13 mouse cellular contexts compared by ENCODE assay signal in the genomic region with DNA sequence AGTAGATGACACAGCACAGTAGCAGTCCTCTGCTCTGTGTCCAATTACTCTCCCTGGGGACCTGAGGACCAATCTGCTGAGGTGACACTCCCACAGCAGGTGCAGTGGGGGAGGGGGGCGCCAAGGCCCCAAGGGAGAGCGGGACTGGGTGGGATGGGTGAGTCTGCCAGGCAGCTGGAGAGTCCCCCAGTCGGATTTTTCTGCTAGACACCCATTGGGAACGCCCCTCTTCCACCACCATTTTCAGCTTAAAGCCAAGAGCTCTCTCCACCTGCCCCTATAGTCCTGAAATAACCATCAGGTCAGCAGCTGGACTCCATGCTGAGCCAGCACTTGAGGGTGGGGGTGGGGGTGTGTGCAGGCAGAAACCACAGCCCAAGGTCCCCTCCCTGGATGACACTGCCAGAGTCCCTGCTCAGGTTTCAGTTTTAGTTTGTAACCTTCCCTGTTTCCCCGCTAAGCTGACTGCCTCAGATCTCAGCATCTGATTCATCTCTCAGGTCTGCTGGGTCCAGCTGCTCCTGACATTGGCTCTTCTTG.
DNase-seq lines count a peak whose midpoint lies in the region; ATAC-seq lines count a peak whose summit lies in the region.
"Had no signal": no experiment of that assay in that cellular context is flagged by ENCODE, and none has a peak within 500 bp of the region (broad histone marks: within the 10 kb centered on the region; RNA-seq: fewer than 3 reads in every experiment).

No protein-coding gene starts in this region.

- H3K9ac ChIP-seq in heart, embryonic 14.5 days (ENCODE audit: low read length), result 0 out of 2 replicates have a peak overlapping the region, but pooled peaks have one; percentile 8
- no peak overlapping the region; the same call in 1 of the 2 replicates for H3K9ac ChIP-seq in forebrain, embryonic 14.5 days (ENCODE audit: low read length)
- H3K9ac ChIP-seq: lung, embryonic 14.5 days had no signal

- H3K4me1 ChIP-seq in heart, embryonic 14.5 days (ENCODE audit: control insufficient read depth in 2 of 2, insufficient read depth in 2 of 2, low read length in 2 of 2), result peaks cover 8 to 17% of the 10 kb centered on the region in 2 experiments
- H3K4me1 ChIP-seq in forebrain, embryonic 14.5 days (ENCODE audit: control insufficient read depth, insufficient read depth, low read length), result peaks cover 66% of the 10 kb centered on the region

- no peak overlapping the region for H3K4me3 ChIP-seq in heart, embryonic 14.5 days (ENCODE audit: control insufficient read depth in 1 of 2, insufficient read depth in 1 of 2, low read depth in 1 of 2, low read length in 2 of 2)
- no peak overlapping the region for H3K4me3 ChIP-seq in forebrain, embryonic 14.5 days (ENCODE audit: low read depth, low read length)
- H3K4me3 ChIP-seq: heart, adult 2 months had no signal

- WGBS in heart, embryonic 14.5 days, result 47% methylated on average over 5 of the region's 5 CpGs
- WGBS in forebrain, embryonic 14.5 days, result 67% methylated on average over 5 of the region's 5 CpGs

- peaks cover 6% of the 10 kb centered on the region for H3K9me3 ChIP-seq in heart, embryonic 14.5 days (ENCODE audit: control insufficient read depth, low read length)
- H3K9me3 ChIP-seq in forebrain, embryonic 14.5 days (replicated peaks; ENCODE audit: control insufficient read depth, low read length), result peaks cover 3% of the 10 kb centered on the region; the same call in 1 of the 2 replicates

- H3K4me2 ChIP-seq in heart, embryonic 14.5 days (ENCODE audit: low read length), result no peak overlapping the region
- no peak overlapping the region for H3K4me2 ChIP-seq in forebrain, embryonic 14.5 days (ENCODE audit: low read length)
- H3K4me2 ChIP-seq: lung, embryonic 14.5 days had no signal

- intact Hi-C loops in heart, postnatal 36 days (cut with DNase I), result no loop called here

- no peak overlapping the region for H3K27ac ChIP-seq in heart, embryonic 14.5 days (replicated peaks in 1 of 2; ENCODE audit: control insufficient read depth in 1 of 2, insufficient read depth in 1 of 2, low read depth in 2 of 2, low read length in 2 of 2)
- peak overlapping the region; percentile 21; the same call in 1 of the 2 replicates for H3K27ac ChIP-seq in forebrain, embryonic 14.5 days (ENCODE audit: low read depth, low read length)
- H3K27ac ChIP-seq: heart, adult 2 months had no signal

- no peak for DNase-seq in heart, postnatal 36 days
- DNase-seq in retina, postnatal 1 day, result peak; percentile 52
- DNase-seq in retina, embryonic 14.5 days (ENCODE audit: low spot score), result no peak
- DNase-seq in forebrain, embryonic 14.5 days (ENCODE audit: low spot score), result no peak
- DNase-seq in splenic B cell, adult 2 months (ENCODE audit: low read depth, low spot score), result peak; percentile 45
- no peak for DNase-seq in urinary bladder, postnatal 4 days (ENCODE audit: low spot score in 2 of 2)
- DNase-seq in cerebellum, postnatal 4 days (ENCODE audit: low spot score in 2 of 2), result no peak
- DNase-seq: heart, adult 2 months; layer of hippocampus, adult 9-11 months; lung, embryonic 14.5 days; thymus, postnatal 36 days had no signal

- no peak for ATAC-seq in heart, embryonic 14.5 days (ENCODE audit: insufficient number of reproducible peaks, insufficient read depth, low FRiP score, low read depth)
- ATAC-seq in forebrain, embryonic 14.5 days, result no peak
- ATAC-seq: Patski had no signal

- H3K36me3 ChIP-seq in heart, embryonic 14.5 days (ENCODE audit: control insufficient read depth, insufficient read depth, low read length), result no peaks in the 10 kb centered on the region
- H3K36me3 ChIP-seq in forebrain, embryonic 14.5 days (ENCODE audit: control insufficient read depth, insufficient read depth, low read length), result no peaks in the 10 kb centered on the region
- H3K36me3 ChIP-seq in splenic B cell, adult 2 months (ENCODE audit: control insufficient read depth, insufficient read depth, low read length, poor library complexity, severe bottlenecking), result no peaks in the 10 kb centered on the region

- no peaks in the 10 kb centered on the region for H3K27me3 ChIP-seq in heart, embryonic 14.5 days (ENCODE audit: control insufficient read depth, insufficient read depth, low read length)
- no peaks in the 10 kb centered on the region for H3K27me3 ChIP-seq in forebrain, embryonic 14.5 days (replicated peaks; ENCODE audit: control insufficient read depth, insufficient read depth, low read length)
- no peaks in the 10 kb centered on the region for H3K27me3 ChIP-seq in splenic B cell, adult 2 months (ENCODE audit: control insufficient read depth, insufficient read depth, low read length, poor library complexity, severe bottlenecking)
- H3K27me3 ChIP-seq: Patski had no signal

Comparison
In these comparisons a context has a peak if more than half of its experiments do, and no peak if none do; other contexts are left out.
1. DNase-seq: peak in retina, postnatal 1 day (single experiment) and splenic B cell, adult 2 months (single experiment); none in heart, postnatal 36 days (0 of 2), retina, embryonic 14.5 days (single experiment), forebrain, embryonic 14.5 days (single experiment), urinary bladder, postnatal 4 days (0 of 2) and cerebellum, postnatal 4 days (0 of 2).